In the genomic region with DNA sequence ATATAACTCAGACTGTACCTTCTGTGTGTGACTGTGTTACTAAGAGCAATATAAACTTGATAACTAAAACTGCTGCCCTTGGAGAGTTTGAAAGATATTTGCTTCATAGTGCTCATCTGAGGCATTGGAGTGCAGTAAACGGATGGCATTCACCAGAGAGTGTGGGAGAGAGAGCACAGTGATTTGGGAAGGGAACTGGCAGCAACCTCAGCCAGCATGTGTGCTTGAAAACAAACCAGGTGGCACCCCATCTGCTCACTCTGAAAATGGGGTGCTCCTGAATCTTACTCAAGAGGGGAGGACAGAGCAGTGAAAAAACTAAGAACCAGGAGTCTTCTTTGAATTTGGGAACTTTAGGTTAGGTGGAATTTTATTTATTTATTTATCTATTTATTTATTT, we compare ENCODE assay signal across 17 mouse cellular contexts. TPM values are rescaled to one million over a fixed set of nuclear protein-coding genes. Genes with fewer than 3 reads are reported as not detected.
DNase-seq lines count a peak whose midpoint lies in the region; ATAC-seq and TF ChIP-seq lines count a peak whose summit lies in the region.
"Had no signal": no experiment of that assay in that cellular context is flagged by ENCODE, and none has a peak within 500 bp of the region (broad histone marks: within the 10 kb centered on the region; RNA-seq: fewer than 3 reads in every experiment).

No protein-coding gene starts in this region.

- H3K27me3 ChIP-seq in midbrain, embryonic 13.5 days: no peaks in the 10 kb centered on the region
- H3K27me3 ChIP-seq: embryonic facial prominence, embryonic 15.5 days; megakaryocyte, embryonic 14.5 days had no signal

- H3K4me1 ChIP-seq in midbrain, embryonic 13.5 days (replicated peaks): no peaks in the 10 kb centered on the region
- H3K4me1 ChIP-seq: embryonic facial prominence, embryonic 15.5 days had no signal

- ATAC-seq in midbrain, embryonic 13.5 days: no peak
- ATAC-seq: hindbrain, embryonic 16.5 days had no signal

- H3K9me3 ChIP-seq in midbrain, embryonic 13.5 days: no peaks in the 10 kb centered on the region
- H3K9me3 ChIP-seq: embryonic facial prominence, embryonic 15.5 days; megakaryocyte, embryonic 14.5 days had no signal

- WGBS in midbrain, embryonic 13.5 days: 77% methylated on average over 1 of the region's 1 CpGs

- H3K4me2 ChIP-seq in midbrain, embryonic 13.5 days (replicated peaks): no peak overlapping the region
- H3K4me2 ChIP-seq: embryonic facial prominence, embryonic 15.5 days; lung, embryonic 14.5 days had no signal

- no peak overlapping the region for H3K9ac ChIP-seq in midbrain, embryonic 13.5 days (replicated peaks)
- H3K9ac ChIP-seq: embryonic facial prominence, embryonic 15.5 days; lung, embryonic 14.5 days had no signal

- peaks cover 26% of the 10 kb centered on the region for H3K36me3 ChIP-seq in midbrain, embryonic 13.5 days

- DNase-seq in left cerebral cortex, postnatal 25 days (ENCODE audit: low spot score in 2 of 2): peak; percentile 43 to 65
- no peak for DNase-seq in left cerebral cortex, postnatal 4 days
- peak; percentile 93 for DNase-seq in cerebellum, adult 9-10 months
- peak; percentile 90 to 91 for DNase-seq in layer of hippocampus, adult 2 months (ENCODE audit: low spot score in 2 of 2)
- peak; percentile 55 for DNase-seq in right cerebral cortex, postnatal 25 days
- no peak for DNase-seq in lung, postnatal 10 days
- DNase-seq in embryo, embryonic 9.5 days (ENCODE audit: extremely low spot score): no peak
- DNase-seq: adrenal gland, postnatal 36 days; heart, adult 18-20 months; heart, postnatal 10 days; kidney, adult 2 months; kidney, postnatal 4 days; lung, embryonic 14.5 days had no signal

- H3K27ac ChIP-seq in layer of hippocampus, adult 2 months: peak overlapping the region; percentile 84
- H3K27ac ChIP-seq in midbrain, embryonic 13.5 days: no peak overlapping the region
- H3K27ac ChIP-seq: embryonic facial prominence, embryonic 15.5 days had no signal

- H3K4me3 ChIP-seq in layer of hippocampus, adult 2 months: no peak overlapping the region
- H3K4me3 ChIP-seq in midbrain, embryonic 13.5 days (replicated peaks): no peak overlapping the region
- H3K4me3 ChIP-seq: embryonic facial prominence, embryonic 15.5 days; megakaryocyte, embryonic 14.5 days had no signal

- intact Hi-C loops in left cerebral cortex, postnatal 25 days (cut with DNase I): no loop called here
- intact Hi-C loops in left cerebral cortex, postnatal 4 days (cut with DNase I): no loop called here

- TF ChIP-seq CTCF in layer of hippocampus, adult 2 months (conservative IDR thresholded peaks at IDR 0.05): no peak

RNA-seq across cellular contexts. Expression of a gene that starts 21.3 kb away (rescaled TPM):
- 100 to 1,000 TPM; 235 to 239 TPM for total RNA-seq in left cerebral cortex, postnatal 25 days (2021)
- total RNA-seq in left cerebral cortex, postnatal 4 days (2021): 100 to 1,000 TPM; 200 to 204 TPM
- total RNA-seq in layer of hippocampus, adult 2 months (2021): 100 to 1,000 TPM; 300 to 302 TPM
- 238 and 262 TPM in 2 replicates for polyA plus RNA-seq in midbrain, embryonic 13.5 days (2015; fragmentation: Nextera tagmentation; extraction: Ambion mirVana)

RNA-seq across cellular contexts. Expression of a gene that starts 35.4 kb away (rescaled TPM):
- 10 to 100 TPM; 34.1 to 34.4 TPM for total RNA-seq in left cerebral cortex, postnatal 25 days (2021)
- total RNA-seq in left cerebral cortex, postnatal 4 days (2021): 10 to 100 TPM; 58.9 to 68.2 TPM
- 10 to 100 TPM; 53.8 to 56.1 TPM for total RNA-seq in layer of hippocampus, adult 2 months (2021)
- 62.4 and 63.0 TPM in 2 replicates for polyA plus RNA-seq in midbrain, embryonic 13.5 days (2015; fragmentation: Nextera tagmentation; extraction: Ambion mirVana)

Comparison
In these comparisons a context has a peak if more than half of its experiments do, and no peak if none do; other contexts are left out.
1. DNase-seq: peak in left cerebral cortex, postnatal 25 days (2 of 2), cerebellum, adult 9-10 months (single experiment), layer of hippocampus, adult 2 months (2 of 2) and right cerebral cortex, postnatal 25 days (single experiment); none in left cerebral cortex, postnatal 4 days (single experiment), lung, postnatal 10 days (single experiment) and embryo, embryonic 9.5 days (single experiment).